Mouse (Mus musculus) ES-E14 (cell line): ENCODE measurements around the gene Ets1. TPM values are rescaled to one million over a fixed set of nuclear protein-coding genes. Genes with fewer than 3 reads are reported as not detected.

Experiments used
- DNase-seq: peaks from one replicate; pipeline ENCODE4 v3.0.0-alpha.2; 2013; ENCODE audit warnings: low read depth, low spot score
- H3K27ac ChIP-seq: 2 replicates; pipeline ENCODE4 v1.5.1; 2012; ENCODE audit warnings: low read depth, mild to moderate bottlenecking, low read length, moderate library complexity, mixed read lengths; ENCODE audit not compliant: poor library complexity, insufficient read depth, severe bottlenecking
- H3K36me3 ChIP-seq: 2 replicates; pipeline ENCODE4 v1.6.1; 2012; ENCODE audit warnings: mild to moderate bottlenecking, low read length, moderate library complexity, mixed read lengths; ENCODE audit not compliant: control insufficient read depth, poor library complexity, insufficient read depth, severe bottlenecking
- H3K4me1 ChIP-seq, 2 experiments: fragments of 150-350 bp in 1 of 2; sonication (generic) in 1 of 2; 2 replicates each; pipeline ENCODE4 v1.6.1; 2012; ENCODE audit warnings: low read length in 2 of 2, mild to moderate bottlenecking in 1 of 2, mixed read lengths in 1 of 2; ENCODE audit not compliant: control insufficient read depth in 2 of 2, insufficient read depth in 2 of 2, poor library complexity in 1 of 2
- H3K4me3 ChIP-seq, 2 experiments: fragments of 150-350 bp in 1 of 2; sonication (generic) in 1 of 2; 2 replicates each; pipeline ENCODE4 v1.5.1; 2012; ENCODE audit warnings: low read length in 2 of 2, low read depth in 1 of 2, mild to moderate bottlenecking in 1 of 2, mixed read lengths in 1 of 2; ENCODE audit not compliant: insufficient read depth in 1 of 2, poor library complexity in 1 of 2, severe bottlenecking in 1 of 2
- H3K9ac ChIP-seq: 2 replicates; pipeline ENCODE4 v1.6.1; 2012; ENCODE audit warnings: low read depth, mild to moderate bottlenecking, low read length, mixed read lengths; ENCODE audit not compliant: poor library complexity, insufficient read depth, severe bottlenecking
- H3K9me3 ChIP-seq: fragments of 150-350 bp; sonication (generic); 2 replicates; pipeline ENCODE4 v1.6.1; 2012; ENCODE audit warnings: low read depth, mild to moderate bottlenecking, low read length; ENCODE audit not compliant: control insufficient read depth, insufficient read depth
- CHD2 ChIP-seq: IDR thresholded peaks from 2 replicates; pipeline ENCODE4 v1.6.1; 2014; ENCODE audit warnings: mild to moderate bottlenecking, low read depth, low read length, inconsistent platforms
- HCFC1 ChIP-seq: IDR thresholded peaks from 2 replicates; pipeline ENCODE4 v1.6.1; 2012; ENCODE audit warnings: low read length, inconsistent platforms, borderline replicate concordance; ENCODE audit not compliant: insufficient read depth
- MAFK ChIP-seq: IDR thresholded peaks from 2 replicates; pipeline ENCODE4 v1.6.1; 2014; ENCODE audit warnings: mild to moderate bottlenecking, low read depth, low read length, inconsistent platforms; ENCODE audit not compliant: insufficient read depth
- ZC3H11A ChIP-seq: IDR thresholded peaks from 2 replicates; pipeline ENCODE4 v1.6.1; 2012; ENCODE audit warnings: low read depth, mild to moderate bottlenecking, inconsistent platforms, low read length, borderline replicate concordance
- ZNF384 ChIP-seq: IDR thresholded peaks from 2 replicates; pipeline ENCODE4 v1.6.1; 2012; ENCODE audit warnings: low read depth, low read length, inconsistent platforms
- in situ Hi-C, 2 experiments: fragments of 600-800 bp; cut with MboI; formaldehyde crosslinking; loops; one replicate each; pipeline ENCODE4 v1.15.1; 2025; ENCODE audit warnings: low sequenced_read_pairs in 2 of 2, inconsistent platforms in 1 of 2; ENCODE audit not compliant: unreplicated experiment in 2 of 2
- total RNA-seq: library from RNA; depleted of rRNA; stranded (reverse); fragments of 300-350 nt; gene quantifications from 2 replicates; pipeline ENCODE4 v1.2.3, GENCODE M21; 2012

Gene Ets1
- total RNA-seq, 1 experiment, result 20.9 TPM

GRCm38 (mm10) chr9:32688351-32688750, 52.3 kb downstream of the Ets1 start:
- TF ChIP-seq CHD2 (no peak), HCFC1 (no peak), MAFK (no peak), ZC3H11A (no peak), ZNF384 (no peak)
- 0 out of 4 replicates have a peak, but pooled peaks cover 0 to 3% of the 10 kb centered on the region in 2 experiments for H3K4me1 ChIP-seq
- H3K4me3 ChIP-seq, result no peak overlapping the region
- H3K9me3 ChIP-seq, result no peaks in the 10 kb centered on the region
- in situ Hi-C loops, result no loop called here
- H3K27ac ChIP-seq, result no peak overlapping the region
- no peaks in the 10 kb centered on the region for H3K36me3 ChIP-seq
- no peak overlapping the region for H3K9ac ChIP-seq
- no peak for DNase-seq

GRCm38 (mm10) chr9:32691151-32691925, 55.3 kb downstream of the Ets1 start:
- in situ Hi-C loops, result no loop called here

GRCm38 (mm10) chr9:32692944-32693343, 56.9 kb downstream of the Ets1 start:
- TF ChIP-seq HCFC1 (no peak), MAFK (no peak), CHD2 (no peak), ZNF384 (no peak), ZC3H11A (no peak)
- Histone ChIP-seq H3K27ac (no peak overlapping the region), H3K9me3 (no peaks in the 10 kb centered on the region), H3K4me3 (no peak overlapping the region), H3K36me3 (no peaks in the 10 kb centered on the region), H3K4me1 (no peaks in the 10 kb centered on the region), H3K9ac (no peak overlapping the region)
- DNase-seq, result no peak
- in situ Hi-C loops, result no loop called here

More at GRCm38 (mm10) chr9:32691151-32691925, 55.3 kb downstream of the Ets1 start:
- no peak overlapping the region for H3K9ac ChIP-seq
- no peaks in the 10 kb centered on the region for H3K36me3 ChIP-seq
- TF ChIP-seq HCFC1 (no peak), MAFK (no peak), ZC3H11A (no peak), CHD2 (no peak), ZNF384 (no peak)
- H3K27ac ChIP-seq, result no peak overlapping the region
- H3K4me1 ChIP-seq, result no peaks in the 10 kb centered on the region
- no peak overlapping the region for H3K4me3 ChIP-seq
- no peak for DNase-seq
- H3K9me3 ChIP-seq, result no peaks in the 10 kb centered on the region

- no peak overlapping the region for H3K27ac ChIP-seq
- no peaks in the 10 kb centered on the region for H3K4me1 ChIP-seq
- no peak overlapping the region for H3K4me3 ChIP-seq
- H3K9me3 ChIP-seq, result no peaks in the 10 kb centered on the region
- no peak overlapping the region for H3K9ac ChIP-seq
- H3K36me3 ChIP-seq, result no peaks in the 10 kb centered on the region
- TF ChIP-seq CHD2 (no peak), MAFK (no peak), ZC3H11A (no peak), ZNF384 (no peak), HCFC1 (no peak)
- DNase-seq, result no peak
- in situ Hi-C loops, result no loop called here
Measured at GRCm38 (mm10) chr9:32693411-32693810, 57.4 kb downstream of the Ets1 start.
